Mouse (Mus musculus): ENCODE results near the gene Klf1.

- TF ChIP-seq CTCF (IDR thresholded peaks at IDR 0.05; ENCODE audit: low read depth), result no peak
- TF ChIP-seq EP300 (optimal IDR thresholded peaks at IDR 0.05), result no peak
These were observed at the start of gene Klf1 for GRCm38 (mm10) chr8:84901752-84902151.

Data from stomach, postnatal 0 days (tissue).